In genomic region chr19:46987646-46988045, GRCm38 (mm10) we compare ENCODE assay signal across 9 mouse cellular contexts. TPM values are rescaled to one million over a fixed set of nuclear protein-coding genes. Genes with fewer than 3 reads are reported as not detected.
DNase-seq lines count a peak whose midpoint lies in the region; ATAC-seq lines count a peak whose summit lies in the region.
"Had no signal": no experiment of that assay in that cellular context is flagged by ENCODE, and none has a peak within 500 bp of the region (broad histone marks: within the 10 kb centered on the region; RNA-seq: fewer than 3 reads in every experiment).

No protein-coding gene starts in this region.

- no peak for ATAC-seq in kidney, embryonic 15.5 days (replicated peaks; ENCODE audit: low FRiP score)
- ATAC-seq in liver, embryonic 16.5 days (ENCODE audit: low read depth): no peak

- H3K9ac ChIP-seq in kidney, embryonic 15.5 days: no peak overlapping the region
- peak overlapping the region; percentile 65 for H3K9ac ChIP-seq in liver, embryonic 16.5 days (ENCODE audit: low read depth, low read length)
- H3K9ac ChIP-seq: midbrain, embryonic 12.5 days had no signal

- DNase-seq in kidney, adult 18-20 months: no peak
- DNase-seq in brain, adult 2 months (ENCODE audit: low read depth, low spot score): peak; percentile 39
- DNase-seq in splenic B cell, adult 2 months (ENCODE audit: low read depth, low spot score): peak; percentile 41
- no peak for DNase-seq in ovary, adult 18-20 months (ENCODE audit: low spot score)
- DNase-seq in testis, postnatal 14 days (ENCODE audit: low spot score): no peak
- DNase-seq: cerebellum, adult 11-12 months had no signal

- H3K27ac ChIP-seq in kidney, embryonic 15.5 days: peak overlapping the region; percentile 93
- H3K27ac ChIP-seq in liver, embryonic 16.5 days (ENCODE audit: low read length): peak overlapping the region; percentile 90
- H3K27ac ChIP-seq: midbrain, embryonic 12.5 days had no signal

- H3K4me2 ChIP-seq in kidney, embryonic 15.5 days: no peak overlapping the region
- H3K4me2 ChIP-seq in liver, embryonic 16.5 days (ENCODE audit: low read depth, low read length): peak overlapping the region; percentile 72
- H3K4me2 ChIP-seq: midbrain, embryonic 12.5 days had no signal

- H3K4me1 ChIP-seq in kidney, embryonic 15.5 days: peaks cover 59% of the 10 kb centered on the region
- peaks cover 60% of the 10 kb centered on the region for H3K4me1 ChIP-seq in liver, embryonic 16.5 days (ENCODE audit: control insufficient read depth, low read depth, low read length)

- no peaks in the 10 kb centered on the region for H3K36me3 ChIP-seq in kidney, embryonic 15.5 days
- H3K36me3 ChIP-seq in liver, embryonic 16.5 days (ENCODE audit: control insufficient read depth, insufficient read depth): no peaks in the 10 kb centered on the region
- H3K36me3 ChIP-seq in splenic B cell, adult 2 months (ENCODE audit: control insufficient read depth, insufficient read depth, low read length, poor library complexity, severe bottlenecking): no peaks in the 10 kb centered on the region
- H3K36me3 ChIP-seq: midbrain, embryonic 12.5 days had no signal

- no peak overlapping the region for H3K4me3 ChIP-seq in kidney, embryonic 15.5 days (replicated peaks)
- peak overlapping the region; percentile 47; the same call in 1 of the 2 replicates for H3K4me3 ChIP-seq in liver, embryonic 16.5 days (ENCODE audit: low read depth, low read length)
- H3K4me3 ChIP-seq: midbrain, embryonic 12.5 days had no signal

- H3K27me3 ChIP-seq in kidney, embryonic 15.5 days: no peaks in the 10 kb centered on the region
- no peaks in the 10 kb centered on the region for H3K27me3 ChIP-seq in liver, embryonic 16.5 days (ENCODE audit: control insufficient read depth, insufficient read depth, low read depth, low read length)
- no peaks in the 10 kb centered on the region for H3K27me3 ChIP-seq in splenic B cell, adult 2 months (ENCODE audit: control insufficient read depth, insufficient read depth, low read length, poor library complexity, severe bottlenecking)
- H3K27me3 ChIP-seq: midbrain, embryonic 12.5 days had no signal

- 75% methylated on average over 6 of the region's 6 CpGs for WGBS in kidney, embryonic 15.5 days
- WGBS in liver, embryonic 16.5 days (ENCODE audit: insufficient replicate concordance): 40% methylated on average over 6 of the region's 6 CpGs

- H3K9me3 ChIP-seq in kidney, embryonic 15.5 days (replicated peaks): no peaks in the 10 kb centered on the region
- H3K9me3 ChIP-seq in liver, embryonic 16.5 days (replicated peaks; ENCODE audit: control insufficient read depth, low read length): no peaks in the 10 kb centered on the region
- H3K9me3 ChIP-seq: midbrain, embryonic 12.5 days had no signal

RNA-seq across cellular contexts. Expression of gene Ina, which starts 26.9 kb away (rescaled TPM):
- polyA plus RNA-seq in kidney, embryonic 15.5 days (2015; fragmentation: Nextera tagmentation; extraction: Ambion mirVana): 1.8 and 4.4 TPM in 2 replicates
- 0.06 and 0.09 TPM in 2 replicates for polyA plus RNA-seq in liver, embryonic 16.5 days (2015; fragmentation: Nextera tagmentation; extraction: Ambion mirVana)

RNA-seq across cellular contexts. Expression of gene Nt5c2, which starts 27.3 kb away (rescaled TPM):
- polyA plus RNA-seq in kidney, embryonic 15.5 days (2015; fragmentation: Nextera tagmentation; extraction: Ambion mirVana): 79.6 and 81.5 TPM in 2 replicates
- polyA plus RNA-seq in liver, embryonic 16.5 days (2015; fragmentation: Nextera tagmentation; extraction: Ambion mirVana): 47.4 and 48.4 TPM in 2 replicates

Comparison
In these comparisons a context has a peak if more than half of its experiments do, and no peak if none do; other contexts are left out.
1. DNase-seq: peak in brain, adult 2 months (single experiment) and splenic B cell, adult 2 months (single experiment); none in kidney, adult 18-20 months (single experiment), ovary, adult 18-20 months (single experiment) and testis, postnatal 14 days (single experiment).